Mouse (Mus musculus) kidney, postnatal 14 days (tissue): Measurements from ENCODE around the gene Sfmbt1.
A peak's percentile ranks its signal among the peaks of the same experiment; 100 is the strongest.

Experiments
- DNase-seq: peaks from one replicate; pipeline ENCODE4 v3.0.0; 2022; ENCODE audit warnings: mixed read lengths

Gene Sfmbt1

GRCm38 (mm10) chr14:30826174-30827140, 111.8 kb downstream of the Sfmbt1 start:
- no peak for DNase-seq

- DNase-seq, result no peak
Observed at GRCm38 (mm10) chr14:30827480-30827879, 112.8 kb downstream of the Sfmbt1 start.

- peak; percentile 56 for DNase-seq
Observed at GRCm38 (mm10) chr14:30828077-30828476, 113.4 kb downstream of the Sfmbt1 start.

- DNase-seq, result peak; percentile 53
Observed at GRCm38 (mm10) chr14:30828635-30829460, 114.2 kb downstream of the Sfmbt1 start.

- no peak for DNase-seq
Observed at GRCm38 (mm10) chr14:30837416-30837996, 122.9 kb downstream of the Sfmbt1 start.

- DNase-seq, result no peak
Observed at GRCm38 (mm10) chr14:30843701-30844100, 129.1 kb downstream of the Sfmbt1 start.

- no peak for DNase-seq
Observed at GRCm38 (mm10) chr14:30850504-30850903, 135.9 kb downstream of the Sfmbt1 start.

- no peak for DNase-seq
Observed at GRCm38 (mm10) chr14:30852325-30852724, 137.7 kb downstream of the Sfmbt1 start.

- DNase-seq, result no peak
Observed at GRCm38 (mm10) chr14:30855316-30855715, 140.7 kb downstream of the Sfmbt1 start.

GRCm38 (mm10) chr14:30856885-30857507, 142.3 kb downstream of the Sfmbt1 start:
- no peak for DNase-seq

- DNase-seq, result no peak
Observed at GRCm38 (mm10) chr14:30857990-30858389, 143.3 kb downstream of the Sfmbt1 start.

GRCm38 (mm10) chr14:30861421-30862125, 146.9 kb downstream of the Sfmbt1 start:
- no peak for DNase-seq

GRCm38 (mm10) chr14:30862368-30862767, 147.7 kb downstream of the Sfmbt1 start:
- DNase-seq, result no peak

- DNase-seq, result no peak
Observed at GRCm38 (mm10) chr14:30865311-30865710, 150.7 kb downstream of the Sfmbt1 start.

- DNase-seq, result peak; percentile 75
Observed at GRCm38 (mm10) chr14:30867042-30867441, 152.4 kb downstream of the Sfmbt1 start.

- no peak for DNase-seq
Observed at GRCm38 (mm10) chr14:30868826-30869225, 154.2 kb downstream of the Sfmbt1 start.

- DNase-seq, result no peak
Observed at GRCm38 (mm10) chr14:30869391-30869801, 154.7 kb downstream of the Sfmbt1 start.

- DNase-seq, result peak; percentile 45
Observed at GRCm38 (mm10) chr14:30870206-30871147, 155.8 kb downstream of the Sfmbt1 start.
